Comparison of ENCODE assay signal across 10 mouse cellular contexts in genomic region chr13:119837719-119838337, GRCm38 (mm10). TPM values are rescaled to one million over a fixed set of nuclear protein-coding genes. Genes with fewer than 3 reads are reported as not detected.
DNase-seq lines count a peak whose midpoint lies in the region; ATAC-seq and TF ChIP-seq lines count a peak whose summit lies in the region.
"Not testable (repeated sequence)": the region's sequence is repeated elsewhere in the genome, so short reads cannot be mapped to it uniquely, and the experiment has no call there.
"Had no signal": no experiment of that assay in that cellular context is flagged by ENCODE, and none has a peak within 500 bp of the region (broad histone marks: within the 10 kb centered on the region; RNA-seq: fewer than 3 reads in every experiment).

No protein-coding gene starts in this region.

- H3K4me2 ChIP-seq in embryonic facial prominence, embryonic 11.5 days (ENCODE audit: low read depth, low read length); kidney, embryonic 15.5 days: not testable (repeated sequence)
- H3K4me2 ChIP-seq in midbrain, embryonic 13.5 days (replicated peaks) = peak overlapping the region; percentile 37

- TF ChIP-seq CTCF in ES-Bruce4 (IDR thresholded peaks at IDR 0.05; ENCODE audit: low read depth, low read length) = peak; percentile 42

- WGBS in embryonic facial prominence, embryonic 11.5 days = 7% methylated on average over 14 of the region's 23 CpGs
- WGBS in kidney, embryonic 15.5 days = 5% methylated on average over 14 of the region's 23 CpGs
- WGBS in midbrain, embryonic 13.5 days = 6% methylated on average over 14 of the region's 23 CpGs

- DNase-seq in c-Kit-positive CD71-positive TER-119-negative erythroid progenitor cells, embryonic 14.5 days (ENCODE audit: low read depth) = peak; percentile 11
- peak; percentile 9 for DNase-seq in embryonic facial prominence, embryonic 11.5 days (ENCODE audit: low spot score)
- DNase-seq in heart, postnatal 4 days = peak; percentile 25
- peak; percentile 17 for DNase-seq in liver
- DNase-seq in right cerebral cortex, postnatal 4 days = peak; percentile 48

- H3K9me3 ChIP-seq in ES-Bruce4 (replicated peaks; ENCODE audit: control insufficient read depth, insufficient read depth, low read length, poor library complexity, severe bottlenecking); embryonic facial prominence, embryonic 11.5 days (replicated peaks; ENCODE audit: control insufficient read depth, low read length); kidney, embryonic 15.5 days (replicated peaks); midbrain, embryonic 13.5 days: not testable (repeated sequence)

- H3K4me1 ChIP-seq in ES-Bruce4 (ENCODE audit: control insufficient read depth, insufficient read depth, low read length); embryonic facial prominence, embryonic 11.5 days (ENCODE audit: control insufficient read depth, insufficient read depth, low read length); kidney, embryonic 15.5 days; midbrain, embryonic 13.5 days (replicated peaks): not testable (repeated sequence)

- H3K27ac ChIP-seq in ES-Bruce4 (ENCODE audit: insufficient read depth, low read length); embryonic facial prominence, embryonic 11.5 days (replicated peaks; ENCODE audit: low read depth, low read length); kidney, embryonic 15.5 days; midbrain, embryonic 13.5 days: not testable (repeated sequence)

- H3K36me3 ChIP-seq in ES-Bruce4 (ENCODE audit: control insufficient read depth, insufficient read depth, low read length, poor library complexity, severe bottlenecking); embryonic facial prominence, embryonic 11.5 days (replicated peaks; ENCODE audit: control insufficient read depth, insufficient read depth, low read depth, low read length); kidney, embryonic 15.5 days; midbrain, embryonic 13.5 days: not testable (repeated sequence)

- not testable (repeated sequence) for TF ChIP-seq EP300 in ES-Bruce4 (IDR thresholded peaks at IDR 0.05; ENCODE audit: insufficient read depth, low read depth, low read length)

- not testable (repeated sequence) for ATAC-seq in embryonic facial prominence, embryonic 11.5 days (replicated peaks; ENCODE audit: insufficient number of reproducible peaks, low FRiP score, low TSS enrichment, low read depth)
- peak; percentile 38; the same call in 1 of the 2 replicates for ATAC-seq in kidney, embryonic 15.5 days (replicated peaks; ENCODE audit: low FRiP score)
- ATAC-seq in midbrain, embryonic 13.5 days = peak; percentile 31; the same call in 1 of the 2 replicates

- H3K4me3 ChIP-seq in ES-Bruce4 (ENCODE audit: low read depth, low read length); embryonic facial prominence, embryonic 11.5 days (ENCODE audit: low read depth, low read length); kidney, embryonic 15.5 days (replicated peaks): not testable (repeated sequence)
- peak overlapping the region; percentile 18; the same call in 1 of the 2 replicates for H3K4me3 ChIP-seq in midbrain, embryonic 13.5 days (replicated peaks)

- not testable (repeated sequence) for H3K9ac ChIP-seq in ES-Bruce4 (ENCODE audit: low read depth, poor library complexity, severe bottlenecking); embryonic facial prominence, embryonic 11.5 days (replicated peaks; ENCODE audit: low read length); kidney, embryonic 15.5 days; midbrain, embryonic 13.5 days (replicated peaks)

- not testable (repeated sequence) for TF ChIP-seq POLR2A in ES-Bruce4 (IDR thresholded peaks at IDR 0.05; ENCODE audit: insufficient read depth, low read length)

- not testable (repeated sequence) for H3K27me3 ChIP-seq in ES-Bruce4 (ENCODE audit: control insufficient read depth, insufficient read depth, low read length, poor library complexity, severe bottlenecking); embryonic facial prominence, embryonic 11.5 days (ENCODE audit: control insufficient read depth, insufficient read depth, low read length)
- peaks cover 20% of the 10 kb centered on the region for H3K27me3 ChIP-seq in kidney, embryonic 15.5 days
- H3K27me3 ChIP-seq in midbrain, embryonic 13.5 days = peaks cover 11% of the 10 kb centered on the region; the same call in 1 of the 2 replicates

RNA-seq across cellular contexts. Expression of gene D13Ertd608e, which starts 2.0 kb away (rescaled TPM):
- not detected in 2 replicates for polyA plus RNA-seq in ES-Bruce4 (2011; ENCODE audit: insufficient read depth, insufficient read length, low read depth, missing spikeins)
- not detected in 2 replicates for polyA plus RNA-seq in embryonic facial prominence, embryonic 11.5 days (2014; fragmentation: Nextera tagmentation; extraction: Ambion mirVana)
- total RNA-seq in heart, postnatal 4 days (2021) = not detected
- not detected in 2 replicates for polyA plus RNA-seq in kidney, embryonic 15.5 days (2015; fragmentation: Nextera tagmentation; extraction: Ambion mirVana)
- polyA plus RNA-seq in midbrain, embryonic 13.5 days (2015; fragmentation: Nextera tagmentation; extraction: Ambion mirVana) = not detected in 2 replicates
- total RNA-seq: MEL had no signal
- polyA plus RNA-seq: limb, embryonic 12.5 days had no signal

RNA-seq across cellular contexts. Expression of gene AF067063, which starts 7.8 kb away (rescaled TPM):
- not detected in 2 replicates for polyA plus RNA-seq in ES-Bruce4 (2011; ENCODE audit: insufficient read depth, insufficient read length, low read depth, missing spikeins)
- polyA plus RNA-seq in embryonic facial prominence, embryonic 11.5 days (2014; fragmentation: Nextera tagmentation; extraction: Ambion mirVana) = not detected in 2 replicates
- total RNA-seq in heart, postnatal 4 days (2021) = not detected
- not detected in 2 replicates for polyA plus RNA-seq in kidney, embryonic 15.5 days (2015; fragmentation: Nextera tagmentation; extraction: Ambion mirVana)
- polyA plus RNA-seq in midbrain, embryonic 13.5 days (2015; fragmentation: Nextera tagmentation; extraction: Ambion mirVana) = not detected in 2 replicates
- total RNA-seq: MEL had no signal
- polyA plus RNA-seq: limb, embryonic 12.5 days had no signal

RNA-seq across cellular contexts. Expression of gene Zfp131, which starts 47.1 kb away (rescaled TPM):
- polyA plus RNA-seq in ES-Bruce4 (2011; ENCODE audit: insufficient read depth, insufficient read length, low read depth, missing spikeins) = 40.8 and 41.2 TPM in 2 replicates
- 46.6 and 46.7 TPM in 2 replicates for polyA plus RNA-seq in embryonic facial prominence, embryonic 11.5 days (2014; fragmentation: Nextera tagmentation; extraction: Ambion mirVana)
- total RNA-seq in heart, postnatal 4 days (2021) = 10 to 100 TPM; 29.4 to 32.6 TPM
- polyA plus RNA-seq in kidney, embryonic 15.5 days (2015; fragmentation: Nextera tagmentation; extraction: Ambion mirVana) = 37.0 and 37.3 TPM in 2 replicates
- 42.8 and 43.8 TPM in 2 replicates for polyA plus RNA-seq in midbrain, embryonic 13.5 days (2015; fragmentation: Nextera tagmentation; extraction: Ambion mirVana)

RNA-seq across cellular contexts. Expression of gene Tcstv1, which starts 56.8 kb away (rescaled TPM):
- not detected in 2 replicates for polyA plus RNA-seq in ES-Bruce4 (2011; ENCODE audit: insufficient read depth, insufficient read length, low read depth, missing spikeins)
- not detected in 2 replicates for polyA plus RNA-seq in embryonic facial prominence, embryonic 11.5 days (2014; fragmentation: Nextera tagmentation; extraction: Ambion mirVana)
- total RNA-seq in heart, postnatal 4 days (2021) = not detected
- polyA plus RNA-seq in kidney, embryonic 15.5 days (2015; fragmentation: Nextera tagmentation; extraction: Ambion mirVana) = not detected in 2 replicates
- not detected in 2 replicates for polyA plus RNA-seq in midbrain, embryonic 13.5 days (2015; fragmentation: Nextera tagmentation; extraction: Ambion mirVana)
- total RNA-seq: MEL had no signal
- polyA plus RNA-seq: limb, embryonic 12.5 days had no signal
